Mouse (Mus musculus): ENCODE data around the gene Pappa2.

DNA sequence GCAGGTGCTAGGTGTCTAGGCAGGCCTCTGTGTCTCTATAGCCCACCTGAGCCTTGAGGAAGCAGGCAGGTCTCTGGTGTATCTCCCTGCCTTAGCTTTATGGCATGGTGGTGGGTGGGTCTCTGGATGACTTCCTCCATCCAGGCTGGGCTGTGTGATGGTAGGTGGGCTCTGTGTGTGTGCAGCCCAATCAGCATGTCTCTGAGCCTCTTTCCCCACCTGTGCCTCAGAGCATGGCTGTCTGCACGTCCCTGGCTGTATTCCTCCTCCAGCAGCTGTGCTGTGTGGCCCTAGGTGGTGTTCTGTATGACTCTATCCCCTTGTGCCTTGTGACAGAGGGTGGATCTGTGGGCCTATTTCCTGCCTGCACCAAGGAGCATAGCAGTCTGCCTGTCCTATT lies at the start of gene Pappa2:
- TF ChIP-seq CTCF (IDR thresholded peaks at IDR 0.05; ENCODE audit: extremely low read depth, insufficient read depth, insufficient read length, insufficient replicate concordance) (no peak), POLR2A (IDR thresholded peaks at IDR 0.05; ENCODE audit: low read depth, low read length) (no peak)

All from spleen, adult 2 months (tissue).